In genomic region chr14:20631253-20631652, GRCm38 (mm10) we compare ENCODE assay signal across 22 mouse cellular contexts. TPM values are rescaled to one million over a fixed set of nuclear protein-coding genes. Genes with fewer than 3 reads are reported as not detected.
DNase-seq lines count a peak whose midpoint lies in the region; ATAC-seq and TF ChIP-seq lines count a peak whose summit lies in the region.
"Had no signal": no experiment of that assay in that cellular context is flagged by ENCODE, and none has a peak within 500 bp of the region (broad histone marks: within the 10 kb centered on the region; RNA-seq: fewer than 3 reads in every experiment).

No protein-coding gene starts in this region.

- intact Hi-C loops in heart, adult 2 months (cut with DNase I), result no loop called here

- H3K79me2 ChIP-seq in heart, adult 2 months (replicated peaks; ENCODE audit: control insufficient read depth, insufficient read depth, low read length), result no peaks in the 10 kb centered on the region

- no peak for DNase-seq in heart, embryonic 10.5 days (ENCODE audit: low spot score)
- no peak for DNase-seq in heart, adult 2 months
- DNase-seq in 416B (ENCODE audit: low read depth), result peak; percentile 47
- peak; percentile 65 for DNase-seq in lung, postnatal 25 days (ENCODE audit: low spot score)
- DNase-seq in urinary bladder, postnatal 10 days (ENCODE audit: low spot score), result no peak
- DNase-seq: cerebellum, adult 2 months; gastrocnemius, postnatal 25 days; right cerebral cortex, adult 18-20 months; thymus, postnatal 14 days had no signal

- peaks cover 12% of the 10 kb centered on the region for H3K4me1 ChIP-seq in heart, embryonic 10.5 days
- no peaks in the 10 kb centered on the region for H3K4me1 ChIP-seq in heart, adult 2 months (ENCODE audit: control insufficient read depth, insufficient read depth, low read length)
- H3K4me1 ChIP-seq in limb, embryonic 13.5 days, result peaks cover 4% of the 10 kb centered on the region; the same call in 1 of the 2 replicates
- H3K4me1 ChIP-seq: forebrain, embryonic 15.5 days; kidney, embryonic 15.5 days; midbrain, embryonic 13.5 days; neural tube, embryonic 13.5 days had no signal

- no peak overlapping the region for H3K4me2 ChIP-seq in limb, embryonic 13.5 days (replicated peaks)
- H3K4me2 ChIP-seq: forebrain, embryonic 15.5 days; heart, embryonic 13.5 days; hindbrain, embryonic 14.5 days; kidney, embryonic 15.5 days; liver, embryonic 11.5 days; midbrain, embryonic 13.5 days; neural tube, embryonic 13.5 days had no signal

- no peak for TF ChIP-seq POLR2A in heart, adult 2 months (IDR thresholded peaks at IDR 0.05; ENCODE audit: insufficient read depth, low read depth, low read length)

- H3K27ac ChIP-seq in heart, embryonic 10.5 days, result peak overlapping the region; percentile 22; the same call in 1 of the 2 replicates
- H3K27ac ChIP-seq in heart, adult 2 months, result no peak overlapping the region
- peak overlapping the region; percentile 33; the same call in 1 of the 2 replicates for H3K27ac ChIP-seq in limb, embryonic 13.5 days
- H3K27ac ChIP-seq: forebrain, embryonic 15.5 days; heart, embryonic 13.5 days; hindbrain, embryonic 14.5 days; kidney, embryonic 15.5 days; macrophage; midbrain, embryonic 13.5 days; neural tube, embryonic 13.5 days had no signal

- no peaks in the 10 kb centered on the region for H3K9me3 ChIP-seq in heart, embryonic 10.5 days
- H3K9me3 ChIP-seq in limb, embryonic 13.5 days, result no peaks in the 10 kb centered on the region
- H3K9me3 ChIP-seq: forebrain, embryonic 15.5 days; heart, embryonic 13.5 days; kidney, embryonic 15.5 days; midbrain, embryonic 13.5 days; neural tube, embryonic 13.5 days had no signal

- TF ChIP-seq EP300 in heart, adult 2 months (IDR thresholded peaks at IDR 0.05; ENCODE audit: insufficient read depth, low read depth, low read length), result no peak

- no peaks in the 10 kb centered on the region for H3K27me3 ChIP-seq in heart, embryonic 10.5 days (ENCODE audit: insufficient read depth, poor library complexity, severe bottlenecking)
- H3K27me3 ChIP-seq in heart, adult 2 months (ENCODE audit: control insufficient read depth, insufficient read depth, low read length), result no peaks in the 10 kb centered on the region
- H3K27me3 ChIP-seq in limb, embryonic 13.5 days, result no peaks in the 10 kb centered on the region
- H3K27me3 ChIP-seq: forebrain, embryonic 15.5 days; heart, embryonic 13.5 days; kidney, embryonic 15.5 days; midbrain, embryonic 13.5 days; neural tube, embryonic 13.5 days had no signal

- no peak overlapping the region for H3K4me3 ChIP-seq in heart, embryonic 10.5 days
- H3K4me3 ChIP-seq in heart, adult 2 months, result no peak overlapping the region
- no peak overlapping the region for H3K4me3 ChIP-seq in limb, embryonic 13.5 days
- H3K4me3 ChIP-seq: forebrain, embryonic 15.5 days; heart, embryonic 13.5 days; kidney, embryonic 15.5 days; midbrain, embryonic 13.5 days; neural tube, embryonic 13.5 days had no signal

- no peak for ATAC-seq in limb, embryonic 13.5 days (ENCODE audit: low FRiP score, low read depth)
- no peak for ATAC-seq in megakaryocyte progenitor cell, adult 5-6 weeks (replicated peaks; ENCODE audit: poor library complexity)
- ATAC-seq: forebrain, embryonic 15.5 days; midbrain, embryonic 13.5 days had no signal

- WGBS in heart, embryonic 10.5 days, result 31% methylated on average over 4 of the region's 4 CpGs
- 28% methylated on average over 4 of the region's 4 CpGs for WGBS in heart, adult 2 months
- 33% methylated on average over 4 of the region's 4 CpGs for WGBS in limb, embryonic 13.5 days

- TF ChIP-seq CTCF in heart, adult 2 months (IDR thresholded peaks at IDR 0.05), result no peak

- no peak overlapping the region for H3K9ac ChIP-seq in heart, adult 2 months (ENCODE audit: low read depth, low read length)
- no peak overlapping the region for H3K9ac ChIP-seq in limb, embryonic 13.5 days
- H3K9ac ChIP-seq: forebrain, embryonic 15.5 days; heart, embryonic 13.5 days; hindbrain, embryonic 14.5 days; kidney, embryonic 15.5 days; midbrain, embryonic 13.5 days; neural tube, embryonic 13.5 days had no signal

- H3K36me3 ChIP-seq in heart, embryonic 10.5 days, result no peaks in the 10 kb centered on the region
- no peaks in the 10 kb centered on the region for H3K36me3 ChIP-seq in heart, adult 2 months (ENCODE audit: control insufficient read depth, insufficient read depth, low read length)
- H3K36me3 ChIP-seq in limb, embryonic 13.5 days, result 0 out of 2 replicates have a peak, but pooled peaks cover 4% of the 10 kb centered on the region
- H3K36me3 ChIP-seq: forebrain, embryonic 15.5 days; heart, embryonic 13.5 days; kidney, embryonic 15.5 days; midbrain, embryonic 13.5 days; neural tube, embryonic 13.5 days had no signal

RNA-seq across cellular contexts. Expression of gene Usp54, which starts 9.6 kb away (rescaled TPM):
- 7.3 and 7.5 TPM in 2 replicates for polyA plus RNA-seq in heart, embryonic 10.5 days (2016; fragmentation: Nextera tagmentation; extraction: Ambion mirVana)
- total RNA-seq in heart, adult 2 months (2021), result 10 to 100 TPM; 14.1 to 16.2 TPM
- 10.9 and 16.3 TPM in 2 replicates for polyA plus RNA-seq in heart, adult 2 months (2012; rRNA removed)
- polyA plus RNA-seq in limb, embryonic 13.5 days (2015; fragmentation: Nextera tagmentation; extraction: Ambion mirVana), result 7.3 and 9.1 TPM in 2 replicates
- total RNA-seq in megakaryocyte progenitor cell, adult 5-6 weeks (2015), result 5.3 and 7.0 TPM in 2 replicates
- 3.2 and 6.5 TPM in 2 replicates for total RNA-seq in megakaryocyte progenitor cell, adult 5-6 weeks (2017)

RNA-seq across cellular contexts. Expression of gene Myoz1, which starts 25.1 kb away (rescaled TPM):
- polyA plus RNA-seq in heart, embryonic 10.5 days (2016; fragmentation: Nextera tagmentation; extraction: Ambion mirVana), result 22.8 and 30.3 TPM in 2 replicates
- total RNA-seq in heart, adult 2 months (2021), result under 1 TPM; 0.31 to 0.52 TPM
- polyA plus RNA-seq in heart, adult 2 months (2012; rRNA removed), result 0.31 and 0.91 TPM in 2 replicates
- 2.4 and 2.8 TPM in 2 replicates for polyA plus RNA-seq in limb, embryonic 13.5 days (2015; fragmentation: Nextera tagmentation; extraction: Ambion mirVana)
- not detected in 2 replicates for total RNA-seq in megakaryocyte progenitor cell, adult 5-6 weeks (2015)
- 0.68 TPM in 1 of 2 replicates, not detected in the other for total RNA-seq in megakaryocyte progenitor cell, adult 5-6 weeks (2017)
- total RNA-seq: layer of hippocampus, postnatal 14 days; left cerebral cortex, postnatal 25 days had no signal
- polyA plus RNA-seq: cerebellum, adult 2 months; forebrain, embryonic 15.5 days; hindbrain, embryonic 14.5 days; intestine, embryonic 14.5 days; midbrain, embryonic 13.5 days; neural tube, embryonic 13.5 days had no signal

RNA-seq across cellular contexts. Expression of gene Synpo2l, which starts 36.9 kb away (rescaled TPM):
- 87.0 and 172 TPM in 2 replicates for polyA plus RNA-seq in heart, embryonic 10.5 days (2016; fragmentation: Nextera tagmentation; extraction: Ambion mirVana)
- total RNA-seq in heart, adult 2 months (2021), result 100 to 1,000 TPM in 1 of 2 experiments, 10 to 100 TPM in 1; 96.8 to 126 TPM
- 63.4 and 67.7 TPM in 2 replicates for polyA plus RNA-seq in heart, adult 2 months (2012; rRNA removed)
- polyA plus RNA-seq in limb, embryonic 13.5 days (2015; fragmentation: Nextera tagmentation; extraction: Ambion mirVana), result 19.6 and 20.8 TPM in 2 replicates
- total RNA-seq in megakaryocyte progenitor cell, adult 5-6 weeks (2015), result 0.10 TPM in 1 of 2 replicates, not detected in the other
- 0.20 TPM in 1 of 2 replicates, not detected in the other for total RNA-seq in megakaryocyte progenitor cell, adult 5-6 weeks (2017)
- polyA plus RNA-seq: macrophage had no signal

RNA-seq across cellular contexts. Expression of gene Sec24c, which starts 42.9 kb away (rescaled TPM):
- polyA plus RNA-seq in heart, embryonic 10.5 days (2016; fragmentation: Nextera tagmentation; extraction: Ambion mirVana), result 101 and 113 TPM in 2 replicates
- 100 to 1,000 TPM in 1 of 2 experiments, 10 to 100 TPM in 1; 98.2 to 106 TPM for total RNA-seq in heart, adult 2 months (2021)
- polyA plus RNA-seq in heart, adult 2 months (2012; rRNA removed), result 133 and 146 TPM in 2 replicates
- 85.0 and 90.7 TPM in 2 replicates for polyA plus RNA-seq in limb, embryonic 13.5 days (2015; fragmentation: Nextera tagmentation; extraction: Ambion mirVana)
- 40.1 and 40.5 TPM in 2 replicates for total RNA-seq in megakaryocyte progenitor cell, adult 5-6 weeks (2015)
- 88.7 and 97.9 TPM in 2 replicates for total RNA-seq in megakaryocyte progenitor cell, adult 5-6 weeks (2017)

Comparison
In these comparisons a context has a peak if more than half of its experiments do, and no peak if none do; other contexts are left out.
1. DNase-seq: peak in 416B (single experiment) and lung, postnatal 25 days (single experiment); none in heart, embryonic 10.5 days (single experiment), heart, adult 2 months (0 of 2) and urinary bladder, postnatal 10 days (single experiment).